Mouse (Mus musculus): Measurements from ENCODE around the gene Tex28. TPM values are rescaled to one million over a fixed set of nuclear protein-coding genes. Genes with fewer than 3 reads are reported as not detected.

The Tex28 gene
- polyA plus RNA-seq, 1 experiment from 2014 or later = not detected

DNA sequence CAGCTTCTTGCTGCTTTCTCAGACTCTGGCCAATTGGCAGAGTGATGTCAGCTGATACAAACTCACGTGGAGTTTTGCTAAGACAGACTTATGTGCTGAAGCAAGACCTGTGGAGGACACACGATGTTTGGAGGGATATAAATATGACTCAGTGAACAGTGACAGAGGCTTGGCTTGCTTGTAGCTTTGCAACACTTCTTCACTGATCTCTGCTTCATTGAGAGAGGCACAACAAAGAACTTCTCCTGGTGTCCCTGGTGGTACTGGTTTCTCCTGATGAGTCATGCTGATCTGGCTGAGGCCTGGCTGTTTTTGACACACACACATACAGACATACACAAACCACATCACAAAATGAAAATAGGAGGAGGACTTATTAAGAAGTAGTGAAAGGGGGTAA lies 61.7 kb downstream of the Tex28 start:
- no peak for DNase-seq (ENCODE audit: low spot score)

DNA sequence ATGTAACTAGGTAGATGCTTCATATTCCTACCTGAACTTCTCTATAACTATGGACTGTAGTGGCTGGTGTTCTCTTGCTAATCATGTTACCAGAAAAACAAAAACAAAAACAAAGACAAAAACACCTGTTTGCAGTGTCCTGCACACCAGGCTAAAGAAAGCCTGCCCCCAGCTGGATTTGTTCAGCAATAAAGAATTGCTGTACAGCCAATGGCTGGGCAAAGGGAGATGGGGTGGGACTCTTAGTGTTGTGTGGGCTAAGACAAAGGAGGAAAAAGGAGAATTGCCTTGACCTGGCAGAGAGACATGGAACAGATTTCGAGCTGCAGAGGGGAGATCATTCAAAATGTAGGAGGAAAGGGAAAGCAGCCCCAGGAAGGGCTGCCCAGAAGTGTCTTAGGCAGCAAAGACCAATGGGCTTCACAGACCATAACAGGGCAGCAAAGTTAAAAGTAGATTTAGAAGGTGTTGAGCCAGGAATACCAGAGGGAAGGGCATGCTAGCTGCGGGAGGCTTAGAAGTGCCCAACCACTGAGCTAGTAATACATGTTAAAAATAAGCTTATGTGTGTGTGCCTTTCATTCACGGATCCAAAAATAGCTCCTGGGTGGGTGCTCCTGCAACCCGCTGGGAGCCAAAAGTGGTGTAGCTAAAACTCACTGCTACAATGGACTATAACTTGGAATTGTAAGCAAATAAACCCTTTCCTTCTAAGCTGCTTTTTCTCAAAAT lies 64.0 kb downstream of the Tex28 start:
- no peaks in the 10 kb centered on the region for H3K4me1 ChIP-seq (ENCODE audit: control insufficient read depth, insufficient read depth, low read length)
- no peak overlapping the region for H3K9ac ChIP-seq (ENCODE audit: low read length)
- H3K27me3 ChIP-seq (replicated peaks; ENCODE audit: control insufficient read depth, insufficient read depth, low read length) = no peaks in the 10 kb centered on the region
- H3K9me3 ChIP-seq (replicated peaks; ENCODE audit: control insufficient read depth, low read length) = no peaks in the 10 kb centered on the region
- no peak overlapping the region for H3K4me3 ChIP-seq (ENCODE audit: low read depth, low read length)
- no peak for ATAC-seq
- H3K27ac ChIP-seq (ENCODE audit: low read depth, low read length) = no peak overlapping the region
- H3K4me2 ChIP-seq (ENCODE audit: low read length) = no peak overlapping the region
- no peak for DNase-seq (ENCODE audit: low spot score)
- H3K36me3 ChIP-seq (ENCODE audit: control insufficient read depth, insufficient read depth, low read length) = no peaks in the 10 kb centered on the region
- WGBS = 63% methylated on average over 4 of the region's 4 CpGs

More for the DNA sequence above, 61.7 kb downstream of the Tex28 start:
- no peak overlapping the region for H3K4me2 ChIP-seq (ENCODE audit: low read length)
- no peaks in the 10 kb centered on the region for H3K36me3 ChIP-seq (ENCODE audit: control insufficient read depth, insufficient read depth, low read length)
- H3K4me3 ChIP-seq (ENCODE audit: low read depth, low read length) = no peak overlapping the region
- H3K4me1 ChIP-seq (ENCODE audit: control insufficient read depth, insufficient read depth, low read length) = no peaks in the 10 kb centered on the region
- no peak overlapping the region for H3K9ac ChIP-seq (ENCODE audit: low read length)
- no peak overlapping the region for H3K27ac ChIP-seq (ENCODE audit: low read depth, low read length)
- no peaks in the 10 kb centered on the region for H3K9me3 ChIP-seq (replicated peaks; ENCODE audit: control insufficient read depth, low read length)
- ATAC-seq = no peak
- H3K27me3 ChIP-seq (replicated peaks; ENCODE audit: control insufficient read depth, insufficient read depth, low read length) = no peaks in the 10 kb centered on the region
- WGBS = 60% methylated on average over 2 of the region's 2 CpGs

Other genes starting within 250 kb of the Tex28 start
- gene Arhgap4, start 246.0 kb downstream of the Tex28 start, polyA plus RNA-seq (2014; fragmentation: Nextera tagmentation; extraction: Ambion mirVana) = 1.3 and 2.0 TPM in 2 replicates
- gene Naa10, start 245.9 kb downstream of the Tex28 start, polyA plus RNA-seq (2014; fragmentation: Nextera tagmentation; extraction: Ambion mirVana) = 104 TPM in 2 replicates
- 8.9 and 9.3 TPM in 2 replicates for gene Renbp, start 237.0 kb downstream of the Tex28 start, polyA plus RNA-seq (2014; fragmentation: Nextera tagmentation; extraction: Ambion mirVana)
- 58.3 and 61.1 TPM in 2 replicates for gene Hcfc1, start 201.5 kb downstream of the Tex28 start, polyA plus RNA-seq (2014; fragmentation: Nextera tagmentation; extraction: Ambion mirVana)
- gene Irak1, start 143.9 kb downstream of the Tex28 start, polyA plus RNA-seq (2014; fragmentation: Nextera tagmentation; extraction: Ambion mirVana) = 22.9 and 23.7 TPM in 2 replicates
- not detected in 2 replicates for gene Opn1mw, start 40.4 kb downstream of the Tex28 start, polyA plus RNA-seq (2014; fragmentation: Nextera tagmentation; extraction: Ambion mirVana)
- gene Mecp2, start 32.5 kb downstream of the Tex28 start, polyA plus RNA-seq (2014; fragmentation: Nextera tagmentation; extraction: Ambion mirVana) = 12.6 and 14.2 TPM in 2 replicates
- gene Tktl1, start 9.4 kb upstream of the Tex28 start, polyA plus RNA-seq (2014; fragmentation: Nextera tagmentation; extraction: Ambion mirVana) = 0.11 TPM in 1 of 2 replicates, not detected in the other
- 88.1 and 103 TPM in 2 replicates for gene Flna, start 82.0 kb upstream of the Tex28 start, polyA plus RNA-seq (2014; fragmentation: Nextera tagmentation; extraction: Ambion mirVana)
- gene Emd, start 86.8 kb upstream of the Tex28 start, polyA plus RNA-seq (2014; fragmentation: Nextera tagmentation; extraction: Ambion mirVana) = 26.1 and 37.9 TPM in 2 replicates
- 528 and 677 TPM in 2 replicates for gene Rpl10, start 103.0 kb upstream of the Tex28 start, polyA plus RNA-seq (2014; fragmentation: Nextera tagmentation; extraction: Ambion mirVana)
- 60.2 and 65.0 TPM in 2 replicates for gene Taz, start 114.1 kb upstream of the Tex28 start, polyA plus RNA-seq (2014; fragmentation: Nextera tagmentation; extraction: Ambion mirVana)
- 2.9 and 3.1 TPM in 2 replicates for gene Dnase1l1, start 114.5 kb upstream of the Tex28 start, polyA plus RNA-seq (2014; fragmentation: Nextera tagmentation; extraction: Ambion mirVana)
- 168 and 185 TPM in 2 replicates for gene Atp6ap1, start 129.3 kb upstream of the Tex28 start, polyA plus RNA-seq (2014; fragmentation: Nextera tagmentation; extraction: Ambion mirVana)
- gene Gdi1, start 137.2 kb upstream of the Tex28 start, polyA plus RNA-seq (2014; fragmentation: Nextera tagmentation; extraction: Ambion mirVana) = 614 and 712 TPM in 2 replicates
- gene Fam50a, start 145.2 kb upstream of the Tex28 start, polyA plus RNA-seq (2014; fragmentation: Nextera tagmentation; extraction: Ambion mirVana) = 42.6 and 54.4 TPM in 2 replicates
- 36.4 and 47.5 TPM in 2 replicates for gene Plxna3, start 161.2 kb upstream of the Tex28 start, polyA plus RNA-seq (2014; fragmentation: Nextera tagmentation; extraction: Ambion mirVana)
- 90.8 and 109 TPM in 2 replicates for gene Lage3, start 185.8 kb upstream of the Tex28 start, polyA plus RNA-seq (2014; fragmentation: Nextera tagmentation; extraction: Ambion mirVana)
- 77.7 and 81.5 TPM in 2 replicates for gene Ubl4a, start 205.4 kb upstream of the Tex28 start, polyA plus RNA-seq (2014; fragmentation: Nextera tagmentation; extraction: Ambion mirVana)
- gene Slc10a3, start 205.5 kb upstream of the Tex28 start, polyA plus RNA-seq (2014; fragmentation: Nextera tagmentation; extraction: Ambion mirVana) = 6.8 and 7.8 TPM in 2 replicates
- gene Fam3a, start 225.4 kb upstream of the Tex28 start, polyA plus RNA-seq (2014; fragmentation: Nextera tagmentation; extraction: Ambion mirVana) = 29.8 and 35.2 TPM in 2 replicates
- 22.9 and 23.4 TPM in 2 replicates for gene Ikbkg, start 225.5 kb upstream of the Tex28 start, polyA plus RNA-seq (2014; fragmentation: Nextera tagmentation; extraction: Ambion mirVana)

All from forebrain, embryonic 14.5 days (tissue).